Mouse (Mus musculus) left cerebral cortex, adult 11 months (tissue): ENCODE measurements at regions not wholly inside any gene's neighbourhood (a gene's known extent, or its start where the extent isn't known, plus 50 kb on each side); places are given as distances from the start of the nearest gene placed in this dataset.
A peak's percentile ranks its signal among the peaks of the same experiment; 100 is the strongest.

ENCODE experiments used
- DNase-seq: peaks from one replicate; pipeline ENCODE4 v3.0.0; 2022; ENCODE audit warnings: low spot score

DNA sequence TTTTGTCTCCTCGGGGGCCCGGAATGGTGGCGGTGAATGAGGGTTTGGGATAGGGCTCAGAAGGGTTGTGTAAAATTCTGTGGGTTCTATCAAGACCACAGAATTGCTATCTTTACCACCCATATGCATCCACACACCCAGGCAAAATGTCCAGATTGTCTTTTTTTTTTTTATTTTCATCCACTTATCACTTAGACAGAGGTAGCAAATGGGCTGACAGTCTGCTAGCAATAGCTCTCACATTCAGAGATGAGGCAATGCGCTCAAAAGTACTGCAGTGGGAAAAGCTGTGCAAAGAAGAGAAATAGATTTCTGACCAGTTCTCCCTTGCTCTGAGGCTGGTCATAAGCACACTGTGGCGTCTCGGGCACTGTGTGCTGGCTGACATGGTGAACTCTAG is 154.5 kb downstream of the Dad1 start:
- DNase-seq, result no peak

DNA sequence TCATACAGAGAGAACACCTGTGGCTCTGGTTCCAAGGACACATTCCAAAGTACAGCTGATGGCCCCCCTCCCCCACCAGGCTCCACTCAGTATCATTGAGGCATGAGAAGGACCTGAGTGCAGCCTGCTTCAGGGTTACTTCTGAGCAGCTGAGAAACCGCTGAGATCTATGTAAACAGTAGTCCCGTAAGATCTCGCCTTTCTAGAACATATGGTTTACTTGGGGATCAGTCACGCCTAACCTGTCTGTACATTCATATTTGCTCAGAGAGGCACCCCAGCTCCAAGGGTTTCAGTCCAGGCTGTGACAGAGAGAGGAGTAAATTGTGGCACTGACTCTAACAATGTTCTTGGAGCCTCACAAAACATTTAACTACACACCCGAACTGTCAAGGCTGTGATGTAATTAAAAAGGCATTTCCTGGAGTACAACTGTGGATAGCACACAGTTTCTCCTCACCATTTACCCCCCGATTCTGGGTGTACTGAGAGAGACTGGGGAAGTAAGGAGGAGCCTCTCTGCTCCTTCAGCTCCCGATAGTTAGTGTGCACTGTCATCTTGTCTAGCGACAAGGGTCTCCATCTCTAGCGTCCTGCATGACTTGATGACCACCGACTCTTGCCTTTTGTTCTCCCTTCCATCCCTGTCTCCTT is 155.7 kb downstream of the Dad1 start:
- no peak for DNase-seq

DNA sequence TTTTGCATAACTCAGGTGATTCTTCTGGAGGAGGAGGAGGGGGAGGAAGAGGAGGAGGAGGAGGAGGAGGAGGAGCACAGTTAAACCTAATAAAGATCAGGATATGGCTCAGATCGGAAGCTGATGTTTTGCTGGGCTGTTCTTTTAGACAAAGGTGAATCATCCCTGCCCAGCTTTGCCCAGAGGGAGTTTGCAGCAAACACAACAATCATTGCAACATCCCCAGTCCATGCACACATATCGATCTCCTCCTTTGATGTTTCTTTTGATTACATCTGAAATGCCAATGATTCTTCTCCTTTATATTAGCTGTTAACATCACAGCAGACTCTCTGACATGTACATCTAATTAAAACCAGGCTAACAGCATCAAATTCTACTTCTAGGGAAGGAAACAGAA is 156.9 kb downstream of the Dad1 start:
- no peak for DNase-seq

DNA sequence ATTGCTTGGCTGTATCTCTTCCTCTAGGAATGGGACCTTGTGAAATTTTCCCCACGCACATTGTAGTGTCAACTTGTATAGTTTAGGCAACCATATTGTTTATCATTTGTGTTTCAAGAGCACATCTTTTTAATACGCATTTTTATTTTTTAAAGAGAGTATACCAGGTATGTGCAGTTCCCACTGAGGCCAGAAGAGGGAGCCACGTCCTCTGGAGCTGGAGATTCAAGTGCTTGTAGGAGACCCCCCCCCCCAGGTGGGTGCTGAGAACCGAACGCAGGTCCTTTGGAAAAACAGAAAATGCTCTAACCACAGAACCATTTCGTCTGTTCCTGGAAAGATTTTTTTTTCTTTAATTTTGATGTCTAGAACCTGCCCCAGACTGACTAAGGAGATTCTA is 161.5 kb downstream of the Dad1 start:
- DNase-seq, result no peak

DNA sequence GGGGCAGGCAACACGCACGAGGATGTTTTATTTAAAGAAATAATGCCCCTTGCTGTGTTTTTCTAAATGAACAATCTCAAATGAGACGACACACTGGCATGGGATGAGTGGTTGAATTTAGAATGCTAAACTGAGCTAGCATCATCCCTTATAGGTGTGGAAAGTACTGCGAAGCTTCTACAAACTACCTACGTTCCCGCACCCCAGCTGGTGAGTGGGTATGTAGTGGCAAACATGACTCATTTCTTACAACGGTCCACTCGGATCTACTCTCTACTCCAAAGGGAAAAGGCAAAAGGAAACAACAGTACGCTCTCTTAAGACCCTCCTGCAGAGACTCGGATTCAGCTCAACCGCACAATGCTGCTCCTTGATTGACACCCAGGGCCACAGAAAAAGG is 167.2 kb downstream of the Dad1 start:
- DNase-seq, result peak; percentile 48

DNA sequence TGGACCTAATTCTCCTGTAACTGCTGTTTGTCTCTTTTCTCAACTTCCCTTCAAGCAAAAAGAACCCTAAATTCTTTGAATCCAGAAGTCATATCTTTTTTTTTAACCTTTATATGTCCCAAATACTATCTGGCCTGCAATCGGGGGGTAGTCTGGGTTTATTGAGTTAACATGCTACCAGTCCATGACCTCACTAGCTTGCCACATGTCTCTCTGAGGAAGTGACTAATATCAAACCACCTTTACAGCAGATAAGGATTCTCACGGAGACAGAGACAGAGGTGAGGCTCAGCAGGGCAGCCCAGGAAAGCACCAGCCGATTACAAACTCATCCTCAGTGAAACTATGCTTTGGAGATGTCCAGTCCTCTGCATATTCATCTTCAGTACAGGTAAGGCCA is 179.2 kb downstream of the Dad1 start:
- no peak for DNase-seq

DNA sequence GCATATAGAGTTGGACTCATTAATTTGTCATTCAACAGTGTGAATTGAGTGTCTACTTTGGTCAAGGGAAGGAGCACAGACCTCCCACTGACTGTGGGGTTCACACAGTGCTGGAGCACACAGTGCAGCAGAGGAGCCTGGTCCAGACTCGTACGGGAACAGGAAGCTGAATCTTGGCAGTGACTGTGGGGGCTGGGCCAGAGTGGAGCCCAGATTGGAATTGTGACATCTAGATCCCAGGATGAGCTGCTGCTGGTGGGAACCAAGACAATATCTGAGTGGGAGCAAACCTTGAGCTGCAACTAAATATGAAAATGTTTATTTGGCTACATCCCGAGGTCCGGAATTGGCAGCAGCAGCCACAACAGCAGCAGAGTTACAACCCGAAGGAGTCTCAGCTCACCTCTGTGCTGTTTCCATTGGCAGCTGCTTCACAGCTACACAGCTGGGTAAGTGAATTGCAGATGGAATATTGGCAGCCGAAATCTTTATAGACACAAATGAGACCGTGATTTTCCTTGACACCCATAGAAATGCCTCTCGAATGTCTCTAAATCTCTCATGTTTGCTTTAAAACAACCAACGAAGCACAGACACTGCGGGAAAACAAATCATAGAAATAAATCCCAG is 181.5 kb downstream of the Dad1 start:
- no peak for DNase-seq

DNA sequence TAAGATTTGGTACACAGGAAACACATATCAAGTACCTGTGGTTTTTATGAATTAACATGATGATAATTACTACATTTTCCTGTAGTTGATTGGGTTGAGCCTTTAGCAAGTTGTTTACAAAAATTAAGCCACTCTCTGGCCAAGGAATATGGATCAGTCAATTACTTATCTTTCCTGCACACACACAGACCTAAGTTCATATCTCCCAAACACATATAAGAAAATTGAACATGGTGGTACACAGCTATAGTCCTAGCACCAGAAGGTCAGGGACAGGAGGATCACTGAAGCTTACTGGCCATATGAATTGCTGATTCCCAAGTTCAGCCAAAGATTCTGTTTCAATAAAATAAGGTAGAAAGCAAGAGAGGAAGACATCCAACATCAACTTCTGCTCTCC is 183.7 kb downstream of the Dad1 start:
- DNase-seq, result no peak

DNA sequence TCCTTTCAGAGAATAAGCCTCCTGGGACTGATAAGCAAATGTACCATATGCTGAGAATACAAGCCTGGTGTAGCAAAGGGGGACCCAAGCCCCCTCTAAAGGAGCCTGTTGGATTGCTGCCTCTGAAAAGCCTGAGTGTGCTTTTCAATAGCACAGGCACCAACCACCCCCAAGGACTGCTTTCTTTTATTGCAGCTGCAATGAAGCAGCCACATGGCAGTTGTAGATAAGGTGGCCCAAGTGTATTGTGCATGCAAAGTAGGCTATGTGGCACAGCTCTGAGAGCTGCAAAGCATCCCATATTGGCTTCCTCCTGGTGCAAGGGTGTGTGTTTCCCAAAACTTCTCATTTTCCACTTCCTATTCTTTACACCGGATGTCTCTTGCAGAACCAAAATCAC is 185.2 kb downstream of the Dad1 start:
- no peak for DNase-seq

DNA sequence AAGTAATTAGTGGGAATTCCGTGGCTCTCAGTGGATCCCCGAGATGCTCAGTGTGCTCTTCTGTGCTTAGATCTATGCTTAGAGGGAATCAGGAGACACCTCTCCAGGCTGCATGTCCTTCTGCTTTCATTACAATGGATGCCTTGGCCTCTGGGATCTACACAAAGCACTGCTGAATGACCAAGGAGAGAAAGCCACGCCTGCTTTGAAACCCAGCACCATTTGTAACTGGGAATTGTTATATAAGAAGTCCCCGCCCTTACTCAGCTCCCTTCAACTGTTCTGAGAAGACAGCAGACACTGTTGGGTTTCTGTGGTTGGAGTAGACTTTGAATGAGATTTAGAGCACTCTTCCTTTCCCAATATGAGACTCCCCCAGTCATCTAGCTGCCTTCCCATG is 188.4 kb downstream of the Dad1 start:
- DNase-seq, result no peak

DNA sequence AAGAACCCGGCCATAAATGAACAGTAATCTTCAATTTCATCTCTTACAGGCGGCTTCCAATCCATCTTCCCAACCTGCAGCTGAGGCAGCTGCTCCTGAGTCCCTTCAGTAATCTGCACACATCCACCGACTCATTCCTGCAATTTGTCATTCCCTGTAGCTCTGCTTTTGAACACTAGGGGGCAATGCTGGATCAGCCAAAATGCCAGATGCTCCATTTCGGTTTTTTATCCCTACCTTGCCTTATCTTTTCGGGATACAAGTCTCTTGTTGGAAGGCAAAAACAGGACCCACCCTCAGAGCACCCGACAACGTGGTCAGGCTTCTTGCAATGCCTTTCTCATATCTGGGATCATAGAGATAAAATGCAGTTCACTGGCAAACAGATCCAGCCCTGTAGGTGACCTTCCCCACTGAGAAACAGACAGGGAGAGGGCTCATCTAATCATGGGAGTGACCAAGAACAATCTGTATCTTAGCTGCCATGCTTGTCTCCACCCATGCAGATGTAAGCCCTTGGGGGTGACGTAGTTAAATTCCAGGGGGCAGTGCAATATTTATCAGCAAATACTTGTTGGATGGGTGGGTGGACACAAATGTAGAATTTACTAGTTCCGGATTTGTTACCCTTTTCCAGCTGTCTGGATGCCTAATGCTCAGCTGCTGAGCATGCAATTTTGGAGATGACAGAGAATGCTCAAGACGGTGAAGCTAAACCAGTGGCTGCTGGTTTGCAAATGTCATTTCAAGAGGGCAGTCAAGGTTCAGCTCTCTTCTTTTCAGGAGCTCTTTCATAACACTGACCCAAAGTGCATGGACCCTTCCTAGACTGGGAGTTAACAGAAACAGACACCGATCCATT is 189.1 kb downstream of the Dad1 start:
- DNase-seq, result peak; percentile 51

DNA sequence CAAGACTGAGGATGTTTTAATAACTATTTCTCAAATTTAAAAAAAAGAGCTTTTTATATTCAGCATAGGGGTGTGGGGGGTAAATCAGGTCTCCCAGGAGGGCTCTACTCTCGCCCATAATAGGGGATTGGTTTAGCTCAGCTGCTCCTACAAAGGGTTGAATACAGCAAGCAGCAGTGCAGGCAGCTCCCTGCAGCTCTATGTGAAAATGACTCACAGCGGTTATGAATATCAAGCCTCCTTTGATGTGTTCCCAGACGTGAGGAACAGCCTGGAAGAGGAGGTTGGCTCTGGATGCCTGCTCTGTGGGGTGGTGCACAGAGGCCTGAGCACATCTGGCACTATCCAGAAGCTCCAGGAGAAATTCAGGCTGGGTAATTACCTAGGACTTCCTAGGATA is 192.3 kb downstream of the Dad1 start:
- DNase-seq, result no peak

DNA sequence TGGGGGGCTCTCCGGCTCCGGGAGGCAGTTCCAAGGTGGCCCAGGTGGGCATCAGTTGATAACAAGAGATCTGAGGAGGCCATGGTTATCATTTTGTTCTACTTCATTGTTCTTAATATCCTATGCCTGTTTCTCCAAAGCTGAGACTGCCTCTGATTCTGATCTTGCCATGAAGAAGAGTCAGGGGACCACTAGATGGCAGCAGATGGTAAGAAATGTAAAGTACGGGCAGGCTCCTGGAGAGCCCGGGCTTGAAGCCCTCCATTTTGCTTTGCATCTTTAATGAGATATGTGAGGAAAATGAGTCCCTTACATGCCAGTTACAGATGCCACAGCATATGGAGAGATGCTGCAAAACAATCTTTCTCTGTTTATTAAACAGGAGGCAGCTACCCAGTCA is 194.1 kb downstream of the Dad1 start:
- DNase-seq, result peak; percentile 74

DNA sequence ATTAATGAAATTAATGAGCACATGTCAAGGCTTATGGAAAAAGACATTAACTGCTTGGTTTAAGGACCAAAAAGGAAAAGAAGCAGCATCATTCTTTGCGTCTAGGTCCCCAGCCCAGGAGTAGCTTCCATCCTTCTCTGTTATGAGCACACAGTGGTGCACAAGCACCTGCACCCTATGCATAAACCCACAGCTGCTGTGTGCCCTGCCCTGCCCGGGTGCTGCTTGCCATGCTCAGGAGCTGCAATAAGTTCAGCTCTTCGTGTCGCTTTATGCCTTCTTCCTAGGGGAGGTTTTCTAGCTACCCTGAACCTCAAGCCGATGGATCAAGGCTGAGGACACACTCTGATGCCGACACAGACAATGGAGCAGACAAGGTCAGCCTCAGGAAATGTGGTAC is 194.8 kb downstream of the Dad1 start:
- no peak for DNase-seq

DNA sequence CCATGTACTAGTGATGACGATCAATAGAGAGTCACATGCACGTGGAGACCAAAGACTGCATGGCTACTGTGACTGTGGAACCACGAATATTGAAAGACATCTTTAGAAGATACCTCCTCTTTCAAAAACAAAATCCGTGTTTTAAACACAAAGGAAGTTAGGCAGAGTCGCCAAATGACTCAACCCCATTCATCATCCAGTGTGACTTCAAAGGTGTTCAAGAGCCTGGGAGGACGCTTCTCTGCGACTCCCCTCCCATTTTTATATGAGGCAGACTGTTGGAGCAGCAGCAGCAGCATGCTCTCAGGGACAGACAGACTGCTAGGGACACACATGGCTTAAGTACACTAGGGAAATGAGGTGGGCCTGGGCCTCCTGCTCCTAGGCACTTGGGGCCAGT is 197.2 kb downstream of the Dad1 start:
- DNase-seq, result no peak

DNA sequence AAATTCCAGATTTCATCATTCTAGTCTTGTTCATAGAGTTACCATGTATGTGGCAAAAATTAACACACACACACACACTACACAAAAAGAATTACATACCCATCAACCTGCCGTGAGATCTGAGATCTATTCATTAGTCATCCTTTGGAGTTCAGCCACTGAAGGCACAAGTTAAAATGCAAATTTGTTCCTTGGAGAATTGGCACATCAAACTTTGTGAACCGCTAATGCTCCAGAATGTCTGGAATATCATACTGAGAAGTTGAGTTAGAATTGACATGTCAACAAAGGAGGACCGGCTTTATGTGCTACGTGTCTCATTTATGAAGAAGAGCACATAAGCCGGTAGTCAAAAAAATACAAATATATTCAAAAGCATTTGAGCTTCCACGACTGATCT is 198.5 kb downstream of the Dad1 start:
- DNase-seq, result no peak

DNA sequence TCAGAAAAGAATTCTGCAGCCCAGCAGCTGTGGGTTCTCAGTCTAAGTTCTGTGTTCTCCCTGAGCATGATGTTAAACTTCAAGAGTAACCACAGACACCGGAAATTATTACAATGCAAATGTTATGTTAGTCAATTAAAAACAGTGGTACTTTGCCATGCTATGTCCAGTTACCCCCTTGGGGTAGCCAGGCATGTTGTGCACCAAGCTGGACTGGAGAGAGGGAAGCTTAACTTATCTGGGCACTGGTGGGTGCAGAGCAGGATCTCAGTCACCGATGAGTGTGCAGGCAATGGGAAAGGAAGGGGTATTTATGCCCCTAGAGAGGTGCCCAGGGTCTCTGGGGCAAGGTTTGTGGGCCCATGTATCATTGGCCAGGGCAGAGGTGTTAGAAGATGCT is 211.6 kb downstream of the Dad1 start:
- DNase-seq, result no peak

DNA sequence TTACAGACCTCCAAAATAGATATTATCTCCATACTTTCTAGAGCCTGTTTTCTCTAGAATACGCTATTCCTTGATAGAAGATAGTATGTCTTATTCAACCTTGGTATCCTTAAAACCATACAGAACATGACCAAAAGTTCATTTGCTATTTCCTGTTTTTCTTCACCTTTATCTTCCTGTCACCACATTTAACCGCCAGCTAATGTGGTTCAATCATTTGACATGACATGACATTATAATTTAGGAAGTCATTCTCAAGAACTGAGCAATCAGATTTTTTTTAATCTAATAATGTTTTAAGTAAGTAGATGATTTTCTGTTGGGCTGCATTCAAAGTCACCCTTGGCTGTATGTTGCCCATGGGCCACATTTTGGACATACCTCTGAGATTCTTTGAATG is 213.3 kb downstream of the Dad1 start:
- no peak for DNase-seq

DNA sequence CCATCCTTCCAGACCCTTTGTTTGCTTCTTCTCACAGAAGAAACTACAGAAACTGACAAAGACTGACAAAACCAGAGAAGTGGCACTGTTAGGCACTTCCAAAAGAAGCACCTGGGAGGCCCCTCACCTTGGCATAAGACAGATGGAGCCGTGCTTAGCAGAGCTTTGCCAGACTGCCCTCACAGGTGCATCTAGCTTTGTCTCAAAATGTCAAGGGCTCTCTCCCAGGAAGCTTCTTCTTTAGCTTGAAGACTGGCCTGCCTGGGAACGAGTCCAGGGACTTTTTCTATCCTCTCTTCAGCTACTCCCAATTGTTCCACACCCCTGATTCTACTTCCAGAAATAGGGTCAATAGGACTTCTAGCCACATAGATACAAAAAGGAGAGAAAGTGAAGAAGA is 219.4 kb downstream of the Dad1 start:
- DNase-seq, result no peak

DNA sequence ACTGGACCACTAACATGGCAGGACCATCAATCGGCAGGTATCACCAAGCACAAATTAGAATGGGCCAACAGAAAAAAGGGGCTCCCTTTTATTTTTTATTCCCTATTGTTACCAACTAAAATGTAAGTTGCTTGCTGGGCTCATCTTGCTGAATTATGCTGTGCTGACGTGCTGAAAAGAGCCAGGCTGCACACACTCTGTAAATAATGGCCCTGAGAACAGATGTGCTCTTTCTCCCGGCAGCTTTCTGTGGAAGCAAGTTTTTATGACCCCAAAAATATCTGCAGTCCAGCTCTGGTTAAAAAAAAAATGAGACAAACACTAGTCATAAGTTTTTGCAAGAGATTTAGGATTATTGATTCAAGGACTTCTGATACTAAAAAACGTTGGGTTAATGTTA is 230.4 kb downstream of the Dad1 start:
- no peak for DNase-seq

DNA sequence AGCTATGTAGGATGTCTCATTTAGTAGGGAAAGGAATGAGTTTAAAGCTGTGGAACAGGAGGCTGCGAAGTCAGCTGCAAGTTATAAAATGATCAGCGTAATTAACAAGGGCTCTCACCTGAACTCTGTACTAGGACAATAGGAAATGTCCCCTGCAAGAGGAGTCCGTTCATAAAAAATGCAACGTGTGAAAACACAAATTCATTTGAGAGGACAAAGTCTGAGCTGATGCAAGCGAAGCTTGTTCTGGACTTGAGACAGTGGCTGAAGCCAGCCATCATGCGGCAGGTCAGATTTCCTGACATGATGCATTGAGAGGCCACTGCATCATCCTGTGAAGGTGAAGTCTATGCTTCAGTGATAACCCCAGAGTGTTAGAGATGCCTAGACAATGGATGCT is 232.5 kb downstream of the Dad1 start:
- DNase-seq, result no peak

DNA sequence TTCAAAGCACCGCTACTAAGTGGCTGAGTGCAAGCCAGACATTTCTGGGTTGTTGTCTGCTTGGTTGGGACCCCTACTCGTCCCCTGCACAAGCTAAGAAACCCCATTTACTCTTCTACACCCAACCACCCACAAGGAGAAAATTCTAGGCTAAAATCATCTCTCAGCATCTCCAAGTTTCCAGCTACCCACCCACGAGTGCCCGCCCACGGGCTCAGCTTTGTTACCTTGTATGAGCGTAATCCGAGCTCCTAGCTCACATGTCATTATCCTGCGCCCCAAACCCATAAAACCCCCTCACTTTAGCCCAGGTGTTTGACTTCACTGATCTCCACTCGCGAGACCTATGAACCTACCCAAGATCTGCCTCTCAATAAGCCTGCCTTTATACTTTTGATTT is 239.3 kb downstream of the Dad1 start:
- no peak for DNase-seq

DNA sequence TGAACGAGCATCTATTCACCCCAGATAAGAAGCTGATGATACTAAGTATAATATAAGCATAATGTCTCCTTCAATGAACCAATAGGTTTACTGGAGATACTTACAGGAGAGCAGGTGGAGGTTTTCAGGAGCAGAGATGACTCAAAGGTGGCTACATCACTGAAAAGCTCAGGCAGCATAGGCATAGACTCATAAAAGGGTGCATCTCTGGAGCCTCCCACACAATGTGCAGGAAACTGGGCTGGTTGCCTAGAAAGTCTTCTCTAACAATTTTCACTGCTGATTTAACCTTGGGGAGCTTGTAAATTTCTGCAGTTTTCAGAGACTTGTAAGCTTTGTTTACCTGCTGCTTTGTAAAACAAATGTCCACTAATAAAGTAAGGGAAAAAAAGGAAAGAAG is 251.8 kb downstream of the Dad1 start:
- DNase-seq, result peak; percentile 34

DNA sequence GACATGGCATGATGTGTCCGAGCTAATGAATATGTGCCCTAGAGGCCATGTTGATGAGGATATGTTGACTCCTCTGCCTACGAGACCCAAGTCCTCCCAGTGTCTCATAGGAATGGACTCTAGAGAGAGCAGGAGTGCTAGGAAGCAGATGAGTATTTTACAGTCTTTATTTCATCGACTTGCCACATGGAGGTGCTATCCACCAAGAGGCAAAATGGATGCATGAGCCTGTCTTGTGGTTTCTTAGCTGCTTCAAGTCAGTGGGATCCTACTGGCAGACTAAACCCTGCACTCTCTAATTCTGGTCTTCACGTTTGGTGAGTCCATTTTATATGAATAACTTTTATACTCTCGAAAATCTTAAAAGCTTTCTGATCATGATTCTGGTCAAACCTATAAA is 253.4 kb downstream of the Dad1 start:
- no peak for DNase-seq
